Mouse (Mus musculus) right cerebral cortex, postnatal 10 days (tissue): ENCODE results near the gene 2510009E07Rik.
A peak's percentile ranks its signal among the peaks of the same experiment; 100 is the strongest.

Source experiments
- DNase-seq, 2 experiments: peaks; one replicate each; pipeline ENCODE4 v3.0.0; 2021; ENCODE audit warnings: low spot score in 2 of 2

Gene 2510009E07Rik

DNA sequence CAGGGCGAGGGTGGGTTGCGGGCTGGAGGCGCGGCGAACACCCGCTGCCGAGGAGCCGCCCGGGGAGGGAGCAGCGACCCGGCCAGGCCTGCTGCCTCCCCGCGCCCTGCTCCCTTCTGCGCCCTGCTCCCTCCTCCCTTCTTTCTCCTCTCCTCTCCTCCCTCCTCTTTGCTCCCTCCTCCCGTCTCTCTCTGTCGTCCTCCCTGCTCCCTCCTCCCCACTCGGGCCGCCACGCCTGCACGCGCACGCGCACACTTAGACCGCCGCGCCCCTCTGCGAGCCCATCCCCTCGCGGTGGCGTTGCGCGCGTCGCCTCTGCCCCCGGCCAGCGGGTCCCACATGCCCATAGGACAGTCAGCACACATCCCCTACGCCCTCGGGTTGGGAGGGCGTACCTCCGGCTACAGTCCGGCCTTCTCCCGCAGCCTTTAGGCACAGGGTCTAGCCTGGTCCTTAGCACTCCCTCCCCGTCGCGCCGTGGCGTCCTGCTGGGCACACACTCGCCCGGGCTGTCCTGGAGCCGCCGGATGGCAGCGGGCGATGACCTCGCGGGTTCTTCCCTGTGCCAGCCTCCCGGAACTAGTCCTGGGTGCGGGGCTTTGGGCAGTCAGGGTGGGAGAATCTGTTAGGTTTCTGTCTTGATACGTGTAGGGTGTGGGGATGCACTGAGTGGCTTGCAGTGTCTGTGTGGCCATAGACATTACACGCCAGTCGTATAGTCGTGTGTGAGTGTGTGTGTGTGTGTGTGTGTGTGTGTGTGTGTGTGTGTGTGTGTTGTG is at the start of gene 2510009E07Rik:
Gene 2510009E07Rik (minus strand): TSS at position 203 of the 779 bp plus-strand sequence.
- DNase-seq, result peak; percentile 95

DNA sequence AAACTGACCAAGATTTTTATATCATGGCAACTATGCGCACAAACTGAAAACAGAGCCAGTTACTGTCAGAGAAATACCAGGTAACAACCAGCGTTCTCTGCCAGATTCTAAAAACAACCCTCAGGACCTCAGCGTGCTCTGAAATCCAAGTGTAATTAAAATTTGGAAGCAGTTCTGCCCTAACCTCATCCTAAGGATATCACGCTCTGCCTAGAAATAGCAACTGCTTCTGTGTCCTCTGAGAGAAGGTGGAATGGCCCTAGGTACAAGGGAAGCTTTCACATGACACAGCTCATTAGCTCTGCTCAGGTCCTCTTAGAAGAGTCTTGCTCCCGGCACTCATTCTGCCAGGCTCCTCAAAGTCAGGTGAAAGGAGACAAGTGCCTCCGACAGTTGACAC is 48.9 kb upstream of the 2510009E07Rik start:
- no peak for DNase-seq

DNA sequence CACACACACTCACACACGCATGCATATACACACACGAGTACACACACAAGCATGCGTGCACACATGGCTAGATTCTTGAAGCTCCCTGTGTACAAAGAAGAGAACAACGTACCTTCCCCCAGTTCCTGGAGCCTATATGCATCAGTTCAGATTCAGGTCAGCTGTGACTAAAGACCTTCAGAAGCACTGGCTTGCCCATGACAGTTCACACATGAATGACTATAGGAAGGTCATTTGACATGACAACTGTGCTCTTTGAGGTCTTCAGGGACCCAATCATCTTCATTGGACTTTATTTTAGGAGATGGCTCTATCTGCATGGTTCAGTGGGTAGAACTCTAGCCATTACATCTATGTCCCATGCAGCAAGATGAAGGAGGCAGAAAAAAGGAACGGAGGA is 48.4 kb upstream of the 2510009E07Rik start:
- DNase-seq, result no peak

DNA sequence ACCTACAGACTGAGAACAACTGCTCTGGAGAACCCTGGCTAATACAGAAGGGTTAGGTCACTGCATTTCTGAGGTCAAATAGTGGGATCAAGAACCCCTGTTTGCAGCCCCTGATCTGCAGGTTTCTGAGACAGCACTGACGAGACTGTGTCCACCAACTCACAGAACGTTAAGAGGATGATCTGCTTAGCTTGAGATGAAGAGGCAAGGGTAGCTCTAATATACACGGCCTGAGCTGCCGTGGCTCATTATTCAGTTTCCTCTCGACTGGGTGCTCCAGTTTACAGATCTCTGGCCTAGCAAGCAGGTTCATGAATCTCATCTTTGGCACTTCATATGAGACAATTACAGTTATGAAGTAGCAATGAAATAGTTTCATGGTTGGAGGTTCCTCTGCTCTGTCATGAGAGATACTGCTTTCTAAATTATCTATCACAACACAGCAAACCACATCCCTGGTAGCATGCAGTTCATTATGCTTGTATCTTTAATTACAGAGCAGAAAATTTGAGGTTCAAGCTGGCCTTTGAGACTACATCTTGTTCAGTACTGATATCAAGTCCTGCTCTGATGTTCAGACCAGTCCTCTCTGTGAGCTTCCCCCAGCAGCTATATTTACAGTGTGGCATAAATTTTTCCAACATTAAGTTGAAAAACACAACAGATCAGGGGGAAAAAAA is 47.9 kb upstream of the 2510009E07Rik start:
- no peak for DNase-seq

DNA sequence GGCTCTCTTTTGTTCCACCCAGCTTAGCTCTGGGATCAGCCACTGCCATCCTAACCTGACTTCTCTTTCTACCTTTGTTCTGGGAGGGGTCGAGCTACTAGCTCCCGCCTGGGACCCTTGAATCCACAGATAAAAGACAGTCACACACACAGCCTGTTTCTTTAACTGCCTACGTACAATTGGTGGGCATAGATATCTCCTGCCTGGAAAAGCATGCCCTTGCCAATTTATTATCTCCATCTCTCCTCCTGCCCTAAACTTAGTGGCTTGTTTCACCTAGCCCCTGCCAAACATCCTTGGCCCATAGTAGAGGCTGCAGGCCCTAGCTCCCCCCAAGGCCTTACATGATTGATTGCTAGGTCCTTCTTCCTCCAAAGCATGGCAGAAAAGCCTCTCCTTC is 47.1 kb upstream of the 2510009E07Rik start:
- no peak for DNase-seq

DNA sequence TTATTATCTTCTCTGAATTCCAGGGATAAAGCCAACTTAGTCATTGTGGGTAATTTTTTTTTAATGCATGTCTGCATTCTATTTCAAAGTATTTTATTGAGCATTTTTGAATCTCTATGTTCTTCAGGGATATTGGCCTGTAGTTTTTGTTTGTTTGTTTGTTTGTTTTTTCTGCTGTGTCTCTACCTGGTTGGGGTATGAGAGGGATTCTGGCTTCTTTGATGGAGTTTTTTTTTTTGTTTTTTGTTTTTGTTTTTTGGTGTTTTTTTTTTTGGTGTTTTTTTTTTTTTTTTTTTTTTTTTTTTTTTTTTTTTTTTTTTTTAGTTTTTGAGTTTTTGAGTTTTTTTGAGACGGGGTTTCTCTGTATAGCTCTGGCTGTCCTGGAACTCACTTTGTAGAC is 41.2 kb upstream of the 2510009E07Rik start:
- DNase-seq, result no peak

DNA sequence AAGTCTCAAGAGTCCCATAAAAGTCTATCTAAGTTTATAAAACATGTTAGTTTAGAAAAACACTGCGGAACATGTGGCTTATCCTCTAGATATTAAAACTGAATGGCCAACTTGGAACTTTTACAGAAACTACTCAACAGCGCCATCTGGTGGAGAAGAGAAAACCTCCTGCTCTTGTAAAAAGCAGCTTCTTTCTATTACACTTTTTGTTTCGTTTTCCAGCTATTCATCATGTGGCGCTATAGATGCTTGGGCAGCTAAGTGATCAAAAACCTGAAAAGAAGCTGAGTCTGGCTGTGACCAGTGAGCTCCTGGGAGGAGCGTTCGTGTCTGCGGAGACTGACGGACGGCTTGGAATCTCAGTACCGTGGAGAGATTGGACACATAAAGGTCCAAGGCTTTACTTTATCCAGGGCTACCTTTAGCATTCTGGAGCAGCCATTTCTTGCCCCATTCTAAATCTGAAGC is 33.5 kb upstream of the 2510009E07Rik start:
- DNase-seq, result peak; percentile 78 to 89

DNA sequence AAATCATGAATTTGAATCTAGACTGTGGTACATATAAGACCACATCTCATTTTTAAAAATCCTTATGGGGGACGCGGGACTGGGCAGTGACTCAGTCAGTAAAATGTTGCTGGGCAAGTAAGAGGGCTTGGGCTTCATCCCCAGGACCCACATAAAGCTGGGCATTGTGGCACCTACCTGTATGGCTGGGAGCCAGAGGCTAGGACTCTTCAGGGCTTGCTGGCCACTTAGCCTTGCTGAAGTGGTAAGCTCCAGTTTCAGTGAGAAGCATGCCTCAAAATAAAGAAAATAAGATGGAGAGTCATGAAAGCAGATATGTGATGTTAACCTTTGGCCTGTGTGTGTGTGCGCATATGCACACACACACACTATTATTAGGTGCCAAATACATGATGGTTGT is 33.0 kb upstream of the 2510009E07Rik start:
- no peak for DNase-seq

DNA sequence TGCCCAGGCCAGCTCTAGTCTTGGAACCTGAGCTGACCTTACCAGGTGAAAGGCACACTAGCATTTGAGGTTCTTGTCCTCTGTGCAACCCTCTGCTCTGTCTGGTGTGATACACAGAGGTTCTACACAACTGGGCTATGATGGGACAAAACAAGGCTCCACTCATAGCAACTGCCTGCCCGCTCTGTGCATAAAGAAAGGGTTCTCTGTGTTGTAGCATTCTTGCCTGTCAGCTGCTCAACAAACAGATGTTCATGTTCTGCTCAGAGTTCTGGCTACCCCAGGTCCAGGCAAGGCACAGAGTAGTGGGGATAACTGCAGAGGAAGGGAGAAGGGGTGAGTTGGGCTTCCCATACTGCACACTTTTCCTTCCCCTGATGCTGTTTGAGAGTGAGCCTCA is 29.8 kb upstream of the 2510009E07Rik start:
- no peak for DNase-seq

DNA sequence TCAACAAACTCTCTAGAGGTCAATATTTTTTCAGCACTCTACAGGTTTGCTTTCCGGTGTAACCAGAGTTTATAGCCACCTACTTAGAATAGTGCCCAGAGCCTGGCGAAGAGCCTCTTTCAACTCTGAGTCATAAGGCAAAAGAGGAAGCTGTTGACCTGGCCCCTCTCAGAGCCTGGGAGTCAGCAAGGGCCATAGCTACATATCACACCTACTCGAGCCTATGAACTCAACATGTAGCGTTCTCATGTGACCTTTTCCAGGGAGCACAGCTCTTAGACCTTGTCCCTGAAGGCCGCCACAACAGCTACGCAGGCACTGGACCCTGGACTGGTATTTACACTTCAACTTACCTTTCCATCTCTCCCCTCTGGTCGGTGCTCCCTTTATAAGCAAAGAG is 25.3 kb upstream of the 2510009E07Rik start:
- no peak for DNase-seq

DNA sequence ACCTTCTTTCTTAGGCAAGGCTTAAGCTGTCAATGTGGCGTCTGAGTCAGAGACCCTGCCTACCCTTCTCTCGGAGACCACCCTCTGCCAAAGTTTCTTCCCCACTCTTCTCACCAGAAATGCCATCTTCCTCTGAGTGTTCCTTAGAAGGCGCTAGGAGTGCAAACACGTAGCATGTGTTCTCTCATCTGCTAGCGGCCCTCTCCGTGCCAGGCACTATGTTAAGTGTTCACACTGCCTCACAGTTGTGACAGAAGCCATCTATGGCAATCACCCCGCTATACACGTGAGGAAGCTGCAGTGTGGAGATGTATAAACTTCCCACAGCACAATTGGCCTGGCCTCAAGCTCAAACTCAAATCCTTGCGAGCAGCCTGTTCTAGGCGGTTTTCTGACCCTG is 20.1 kb upstream of the 2510009E07Rik start:
- DNase-seq, result peak; percentile 58 to 76

DNA sequence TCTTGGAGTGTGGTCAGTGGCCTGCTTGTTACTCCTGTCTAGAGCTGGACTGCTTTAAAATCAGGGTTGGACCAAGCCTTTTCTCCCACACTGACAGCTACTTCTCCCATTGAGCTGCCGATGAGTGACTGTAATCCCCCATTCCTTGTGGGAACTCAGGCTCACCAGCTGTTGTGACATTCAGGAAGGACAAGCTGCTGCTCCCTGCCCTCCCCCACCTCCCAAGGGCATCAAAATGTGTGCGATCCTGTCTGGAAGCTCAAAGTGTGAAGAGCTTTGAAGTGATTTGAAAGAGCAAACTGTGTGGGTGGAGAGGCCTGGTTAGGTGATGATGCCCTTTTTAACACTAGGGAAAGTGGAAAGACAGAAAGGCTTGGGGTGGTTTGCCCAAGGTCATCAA is 15.9 kb upstream of the 2510009E07Rik start:
- no peak for DNase-seq

DNA sequence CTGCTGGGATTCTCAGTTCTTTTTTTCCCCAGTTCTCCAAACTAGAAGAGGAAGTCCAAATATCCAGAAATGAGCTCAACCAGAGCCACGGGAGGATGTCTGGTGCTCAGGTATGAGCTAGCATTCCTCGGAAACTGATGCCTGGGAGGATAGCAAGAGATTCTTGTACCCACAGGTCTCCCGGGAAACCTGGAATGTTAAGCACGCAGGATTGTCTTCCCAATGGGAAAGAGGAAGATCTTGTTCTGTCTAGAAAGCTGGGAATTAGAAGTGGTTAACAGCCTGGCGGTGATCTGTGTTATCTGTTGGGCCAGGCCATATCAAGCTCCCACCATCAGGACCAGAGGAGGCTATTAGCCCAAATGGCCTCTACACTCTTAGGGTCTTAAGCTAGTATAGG is 10.2 kb upstream of the 2510009E07Rik start:
- no peak for DNase-seq

DNA sequence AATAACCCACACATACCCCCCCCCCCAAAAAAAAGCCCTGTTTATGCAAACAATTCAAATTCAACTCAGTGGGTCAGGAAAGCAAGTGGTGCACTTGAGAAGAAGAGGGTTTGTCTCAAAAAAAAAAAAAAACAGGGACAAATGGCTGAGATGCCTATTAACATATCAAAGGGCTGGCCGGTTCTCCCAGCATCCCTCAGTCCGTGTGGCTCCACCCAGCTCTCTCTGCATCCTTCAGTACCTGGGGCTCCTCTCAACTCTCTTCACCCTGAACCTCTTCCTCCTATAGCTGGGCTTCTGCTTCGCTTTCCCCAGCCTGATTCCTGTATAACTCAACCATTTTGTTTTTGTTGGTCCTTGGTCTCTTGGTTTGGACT is 7.8 kb upstream of the 2510009E07Rik start:
- DNase-seq, result no peak

DNA sequence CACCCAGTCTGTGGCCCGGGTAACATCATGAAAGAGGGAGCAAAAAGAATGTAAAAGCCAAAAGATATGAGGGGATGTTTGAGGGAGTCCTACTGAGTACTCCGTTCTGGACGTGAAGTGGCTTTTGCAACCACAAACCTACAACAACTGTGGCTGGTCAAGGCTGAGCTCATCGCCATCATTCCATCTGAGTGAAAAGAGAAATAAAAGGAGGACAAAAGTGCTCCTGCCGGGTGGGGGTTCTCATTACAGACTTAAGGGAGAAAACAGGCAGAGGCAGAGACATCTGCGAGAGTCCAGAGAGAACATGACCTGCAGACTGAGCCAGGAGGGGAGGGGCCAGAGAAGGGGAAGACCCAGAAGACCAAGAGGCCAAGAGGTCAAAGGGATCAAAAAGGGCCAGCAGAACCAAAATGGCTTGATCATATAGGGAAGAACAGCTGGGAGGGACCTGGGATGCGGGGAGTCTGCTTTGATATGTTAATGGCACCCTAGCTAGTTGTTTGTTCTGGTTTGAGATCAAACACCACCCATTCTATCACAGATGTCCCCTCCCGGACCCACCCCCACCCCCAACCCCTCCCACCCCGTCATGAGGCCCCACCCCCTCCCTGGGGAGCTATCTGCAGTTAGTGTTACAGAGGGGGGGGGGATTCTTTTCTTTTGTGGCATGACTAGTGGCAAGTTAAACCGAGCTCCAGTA is 7.3 kb upstream of the 2510009E07Rik start:
- no peak for DNase-seq

DNA sequence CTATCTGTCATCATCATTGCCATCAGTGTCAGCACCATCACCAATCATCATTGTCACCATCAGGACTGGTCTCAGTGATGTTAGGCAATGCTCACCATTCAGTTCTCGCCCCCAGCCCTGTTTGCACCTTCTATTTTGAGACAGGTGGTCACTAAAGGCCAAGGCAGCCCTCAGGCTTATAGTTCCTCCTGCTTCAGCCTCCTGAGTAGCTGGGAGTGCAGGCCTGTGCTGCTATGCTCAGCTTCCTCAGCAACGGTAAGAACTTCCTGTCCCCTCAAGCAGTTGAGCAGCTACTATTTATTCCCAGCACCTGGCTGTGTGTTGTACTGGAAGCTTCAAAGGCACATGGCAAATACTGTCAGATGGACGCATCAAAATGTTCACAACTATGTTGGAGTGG is 3.7 kb upstream of the 2510009E07Rik start:
- no peak for DNase-seq

DNA sequence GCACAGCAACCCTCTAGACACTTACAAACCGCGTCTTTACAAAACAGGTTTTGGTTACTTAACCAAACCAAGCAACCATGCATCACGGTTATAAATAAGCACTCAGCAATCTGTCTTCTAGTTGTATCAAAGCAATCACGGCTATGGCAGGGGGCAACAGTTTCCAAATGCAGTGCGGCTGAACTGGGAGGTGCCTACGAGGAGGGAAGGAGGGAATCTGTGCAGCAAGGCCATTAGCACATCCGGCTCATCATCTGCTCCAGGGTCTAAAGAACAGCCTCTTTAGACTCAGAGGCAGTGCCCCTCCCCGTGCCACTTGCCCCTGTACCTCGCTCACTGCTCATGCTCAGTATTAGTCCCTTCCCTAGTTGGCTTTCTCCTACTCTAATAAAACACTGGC is 2.5 kb upstream of the 2510009E07Rik start:
- no peak for DNase-seq

DNA sequence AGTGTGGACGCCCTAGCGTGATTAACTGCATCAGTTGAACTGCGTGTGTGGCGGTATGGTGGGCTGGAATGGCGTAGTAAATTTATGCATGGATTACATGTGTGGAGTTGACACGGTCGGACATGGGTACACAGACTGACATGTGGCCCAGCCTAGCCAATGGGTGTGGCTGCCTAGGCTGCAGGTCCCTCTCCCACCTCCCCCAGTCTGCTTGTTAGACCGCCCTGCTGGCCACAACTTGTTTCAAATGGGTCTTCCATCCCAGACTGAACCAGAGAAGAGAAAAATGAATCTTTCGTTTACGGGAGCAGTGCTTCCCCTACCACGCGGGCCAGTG is 745 bp upstream of the 2510009E07Rik start:
- DNase-seq, result peak; percentile 43 to 76

DNA sequence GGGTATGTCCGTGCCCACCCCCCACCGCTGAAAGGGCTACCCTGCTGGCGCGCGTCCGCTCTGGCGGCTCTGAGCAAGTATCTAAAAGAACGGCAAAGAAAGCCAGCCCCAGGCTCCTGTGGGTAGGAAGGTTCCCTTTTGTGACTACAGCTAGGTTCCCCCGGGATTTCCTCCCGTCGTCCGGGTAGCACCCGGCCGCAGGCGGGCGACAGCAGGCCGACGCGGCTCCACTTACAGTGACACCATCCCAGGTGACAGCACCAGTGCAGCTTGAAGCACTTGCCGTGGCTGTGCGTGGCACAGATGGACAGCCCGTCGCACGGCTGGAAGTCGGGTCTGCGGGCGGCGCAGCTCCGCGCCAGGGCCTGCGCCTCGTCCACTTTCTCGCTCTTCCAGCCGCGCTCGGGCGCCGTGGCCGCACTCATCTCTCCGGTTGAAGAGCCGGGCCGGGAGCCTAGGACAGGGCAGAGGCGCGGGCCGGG is 443 bp downstream of the 2510009E07Rik start:
- DNase-seq, result peak in 1 of 2 experiments; percentile 68

DNA sequence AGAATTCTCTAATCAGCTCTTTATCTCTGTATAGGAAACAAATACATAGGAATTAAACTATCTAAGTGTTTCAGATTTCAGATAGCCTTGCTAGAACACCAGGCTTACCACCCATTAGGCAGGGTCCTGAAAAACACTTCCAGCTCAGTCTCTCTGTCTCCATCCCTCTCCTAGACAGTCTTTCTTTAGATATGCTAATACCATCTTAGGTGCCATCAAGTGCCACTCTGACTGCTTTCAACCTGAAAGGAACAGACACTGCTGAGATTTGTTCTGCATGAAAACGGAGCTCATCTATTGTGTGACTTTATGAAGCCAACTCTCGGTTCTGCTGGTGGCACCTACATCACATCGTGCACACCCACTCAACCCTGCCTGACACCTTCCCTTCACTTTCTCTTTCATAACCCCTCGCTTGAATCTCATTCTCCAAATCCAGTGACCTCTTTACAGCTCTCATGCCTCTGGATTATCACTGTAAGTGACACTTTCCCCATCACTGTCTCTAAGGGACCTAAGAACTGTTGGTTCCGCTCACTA is 4.2 kb downstream of the 2510009E07Rik start:
- DNase-seq, result no peak

DNA sequence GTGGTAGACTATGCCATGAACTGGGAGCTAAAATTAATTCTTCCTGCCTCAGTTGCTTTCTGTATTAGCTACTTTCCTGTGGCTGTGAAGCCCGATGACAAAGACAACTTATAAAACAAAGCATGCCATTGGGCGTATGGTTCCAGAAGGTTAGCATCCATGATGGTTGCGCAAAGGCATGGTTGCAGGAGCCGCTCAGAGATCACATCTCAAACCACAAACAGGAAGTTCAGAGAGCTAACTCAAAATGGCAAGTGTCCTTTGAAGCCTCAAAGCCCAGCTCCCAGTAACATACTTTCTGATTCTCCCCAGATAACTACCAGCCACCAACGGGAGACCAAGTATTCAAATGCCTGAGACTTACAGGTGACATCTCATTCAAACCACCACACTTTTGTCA is 5.3 kb downstream of the 2510009E07Rik start:
- DNase-seq, result no peak

DNA sequence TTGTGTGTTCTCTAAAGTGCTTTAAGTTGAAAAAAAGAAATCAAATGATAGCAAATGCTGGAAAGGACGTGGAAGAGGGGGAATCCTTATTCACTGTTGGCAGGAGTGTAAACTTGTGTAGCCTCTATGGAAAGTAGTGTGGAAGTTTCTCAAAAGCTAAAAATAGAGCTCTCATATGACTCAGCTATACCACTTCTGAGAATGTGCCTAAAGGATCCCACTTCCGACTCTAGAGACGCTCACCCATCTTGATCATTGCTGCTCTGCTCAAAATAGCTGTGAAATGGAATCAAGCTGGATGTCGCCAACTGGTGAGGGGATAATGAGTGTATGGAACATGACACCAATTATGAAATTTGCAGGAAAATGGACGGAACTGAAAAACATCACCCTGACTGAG is 7.1 kb downstream of the 2510009E07Rik start:
- DNase-seq, result no peak
